In genomic region chr4:129136579-129137391, GRCm38 (mm10) we compare ENCODE assay signal across 8 mouse cellular contexts. TPM values are rescaled to one million over a fixed set of nuclear protein-coding genes. Genes with fewer than 3 reads are reported as not detected.
DNase-seq lines count a peak whose midpoint lies in the region; ATAC-seq and TF ChIP-seq lines count a peak whose summit lies in the region.

Gene Fndc5 (plus strand): TSS chr4:129136999.

- H3K27me3 ChIP-seq in liver, adult 2 months (ENCODE audit: control insufficient read depth, insufficient read depth, low read length) = no peaks in the 10 kb centered on the region
- H3K27me3 ChIP-seq in heart, adult 2 months (ENCODE audit: control insufficient read depth, insufficient read depth, low read length) = no peaks in the 10 kb centered on the region
- peaks cover 24% of the 10 kb centered on the region for H3K27me3 ChIP-seq in midbrain, embryonic 15.5 days (replicated peaks)

- H3K9ac ChIP-seq in liver, adult 2 months (ENCODE audit: low read depth, low read length) = peak within 1 kb of the TSS; percentile 58
- peak within 1 kb of the TSS; percentile 82 for H3K9ac ChIP-seq in heart, adult 2 months (ENCODE audit: low read depth, low read length)
- peak within 1 kb of the TSS; percentile 67 for H3K9ac ChIP-seq in midbrain, embryonic 15.5 days

- no peak within 1 kb of the TSS for H3K27ac ChIP-seq in liver, adult 2 months (replicated peaks; ENCODE audit: insufficient read depth, low read depth, low read length)
- peak within 1 kb of the TSS; percentile 90 for H3K27ac ChIP-seq in heart, adult 2 months
- no peak within 1 kb of the TSS for H3K27ac ChIP-seq in midbrain, embryonic 15.5 days

- WGBS in liver, adult 2 months = 4% methylated on average over 50 of the region's 80 CpGs
- WGBS in heart, adult 2 months = 3% methylated on average over 47 of the region's 80 CpGs
- WGBS in midbrain, embryonic 15.5 days = under 1% methylated on average over 18 of the region's 80 CpGs

- peak; percentile 32 for ATAC-seq in midbrain, embryonic 15.5 days (replicated peaks)

- DNase-seq in liver, adult 2 months (ENCODE audit: extremely low read depth, low read depth, low spot score) = no peak
- DNase-seq in liver = no peak
- DNase-seq in cerebellum, postnatal 10 days = peak; percentile 63 to 68
- peak; percentile 28 to 52 for DNase-seq in heart, adult 2 months
- peak; percentile 48 to 57 for DNase-seq in kidney, postnatal 4 days
- DNase-seq in thymus, adult 18-20 months = no peak
- no peak for DNase-seq in yolk sac, embryonic 10.5 days (ENCODE audit: low spot score)

- H3K36me3 ChIP-seq in liver, adult 2 months (ENCODE audit: control insufficient read depth, insufficient read depth, low read length) = no peaks in the 10 kb centered on the region
- H3K36me3 ChIP-seq in heart, adult 2 months (ENCODE audit: control insufficient read depth, insufficient read depth, low read length) = peaks cover 2% of the 10 kb centered on the region; the same call in 1 of the 2 replicates
- H3K36me3 ChIP-seq in midbrain, embryonic 15.5 days (replicated peaks) = no peaks in the 10 kb centered on the region

- peak within 1 kb of the TSS; percentile 96 for H3K4me2 ChIP-seq in midbrain, embryonic 15.5 days

- TF ChIP-seq POLR2A in liver, adult 2 months (IDR thresholded peaks at IDR 0.05; ENCODE audit: extremely low read depth, insufficient read depth, low read length) = no peak
- no peak for TF ChIP-seq POLR2A in heart, adult 2 months (IDR thresholded peaks at IDR 0.05; ENCODE audit: insufficient read depth, low read depth, low read length)

- no peak for TF ChIP-seq EP300 in heart, adult 2 months (IDR thresholded peaks at IDR 0.05; ENCODE audit: insufficient read depth, low read depth, low read length)

- intact Hi-C loops in heart, adult 2 months (cut with DNase I) = loop anchor here (5.0 kb wide), 1 partner anchor 51 kb away; the partner anchor contains the start of genes S100pbp and Yars

- H3K4me3 ChIP-seq in liver, adult 2 months (ENCODE audit: insufficient read depth, low read depth, low read length) = peak within 1 kb of the TSS; percentile 45; the same call in 1 of the 2 replicates
- H3K4me3 ChIP-seq in heart, adult 2 months = peak within 1 kb of the TSS; percentile 54
- H3K4me3 ChIP-seq in midbrain, embryonic 15.5 days = peak within 1 kb of the TSS; percentile 57

- H3K79me2 ChIP-seq in liver, adult 2 months (ENCODE audit: control insufficient read depth, insufficient read depth, low read length) = no peaks in the 10 kb centered on the region
- no peaks in the 10 kb centered on the region for H3K79me2 ChIP-seq in heart, adult 2 months (replicated peaks; ENCODE audit: control insufficient read depth, insufficient read depth, low read length)

- peaks cover 7% of the 10 kb centered on the region for H3K4me1 ChIP-seq in liver, adult 2 months (ENCODE audit: control insufficient read depth, insufficient read depth, low read length)
- H3K4me1 ChIP-seq in heart, adult 2 months (ENCODE audit: control insufficient read depth, insufficient read depth, low read length) = peaks cover 5% of the 10 kb centered on the region
- H3K4me1 ChIP-seq in midbrain, embryonic 15.5 days = peaks cover 22% of the 10 kb centered on the region

- no peak for TF ChIP-seq CTCF in liver, adult 2 months (IDR thresholded peaks at IDR 0.05; ENCODE audit: low read depth, low read length)
- TF ChIP-seq CTCF in heart, adult 2 months (IDR thresholded peaks at IDR 0.05) = no peak

- H3K9me3 ChIP-seq in midbrain, embryonic 15.5 days = no peaks in the 10 kb centered on the region

RNA-seq across cellular contexts. Expression of gene Fndc5, which starts in this region (rescaled TPM):
- total RNA-seq in liver, adult 2 months (2014; rRNA removed) = 0.54 and 0.83 TPM in 2 replicates
- 0.17 and 0.87 TPM in 2 replicates for polyA plus RNA-seq in liver, adult 2 months (2012; rRNA removed)
- total RNA-seq in heart, adult 2 months (2021) = 100 to 1,000 TPM; 338 to 388 TPM
- polyA plus RNA-seq in heart, adult 2 months (2012; rRNA removed) = 197 and 335 TPM in 2 replicates
- 7.0 and 7.8 TPM in 2 replicates for polyA plus RNA-seq in midbrain, embryonic 15.5 days (2015; fragmentation: Nextera tagmentation; extraction: Ambion mirVana)

Comparison
In these comparisons a context has a peak if more than half of its experiments do, and no peak if none do; other contexts are left out.
1. RNA of gene Fndc5 (total RNA-seq): 338 to 388 TPM in heart, adult 2 months; 0.54 to 0.83 TPM in liver, adult 2 months; every median in the first group is over 100 times any median in the second.
2. RNA of gene Fndc5 (polyA plus RNA-seq): 197 to 335 TPM in heart, adult 2 months; 7.0 to 7.8 TPM in midbrain, embryonic 15.5 days and 0.17 to 0.87 TPM in liver, adult 2 months; every median in the first group is over 10 times any median in the second.
3. DNase-seq: peak in cerebellum, postnatal 10 days (2 of 2), heart, adult 2 months (2 of 2) and kidney, postnatal 4 days (2 of 2); none in liver, adult 2 months (single experiment), liver (single experiment), thymus, adult 18-20 months (0 of 2) and yolk sac, embryonic 10.5 days (single experiment).
4. Peak in every context shown above with its lines, with median percentiles within 50 percentile points of each other: H3K4me3 ChIP-seq and H3K9ac ChIP-seq.